Mouse (Mus musculus): ENCODE measurements around the gene Kmt2b. TPM values are rescaled to one million over a fixed set of nuclear protein-coding genes. Genes with fewer than 3 reads are reported as not detected.
A peak's percentile ranks its signal among the peaks of the same experiment; 100 is the strongest.

Gene Kmt2b
- polyA plus RNA-seq, 1 experiment from 2014 or later = 13.2 TPM

DNA sequence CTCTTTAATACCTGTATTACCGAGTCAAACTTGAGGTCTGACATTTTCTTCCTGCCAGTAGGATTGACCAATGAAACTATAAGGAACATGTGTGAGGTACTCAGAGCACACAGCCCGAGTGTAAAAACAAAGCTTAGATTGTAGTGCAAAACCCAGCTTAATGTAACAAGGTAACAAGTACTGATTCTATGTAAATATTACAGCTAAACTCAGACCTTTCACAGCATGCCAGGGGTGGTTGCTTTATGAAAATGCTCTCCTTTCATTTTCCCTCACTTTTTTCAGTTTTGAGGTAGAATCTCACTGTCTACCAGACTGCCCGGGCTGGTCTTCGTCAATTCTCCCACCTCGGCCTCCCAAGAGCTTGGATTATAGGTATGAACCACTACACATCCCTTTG, 7.6 kb upstream of the Kmt2b start:
- Histone ChIP-seq H3K9me3 (ENCODE audit: control insufficient read depth, low read depth, low read length) (no peaks in the 10 kb centered on the region), H3K4me3 (ENCODE audit: low read depth, low read length) (no peak overlapping the region), H3K36me3 (ENCODE audit: control insufficient read depth, insufficient read depth, low read length) (no peaks in the 10 kb centered on the region), H3K9ac (replicated peaks; ENCODE audit: low read depth, low read length) (no peak overlapping the region), H3K27me3 (ENCODE audit: control insufficient read depth, insufficient read depth, low read length) (no peaks in the 10 kb centered on the region), H3K27ac (ENCODE audit: low read length) (no peak overlapping the region), H3K4me1 (ENCODE audit: control insufficient read depth, insufficient read depth, low read length) (peaks cover 3% of the 10 kb centered on the region; the same call in 1 of the 2 replicates), H3K4me2 (replicated peaks; ENCODE audit: low read depth, low read length) (no peak overlapping the region)
- 77% methylated on average over 5 of the region's 5 CpGs for WGBS
- no peak for ATAC-seq (ENCODE audit: insufficient number of reproducible peaks, insufficient read depth, low FRiP score, low read depth)

DNA sequence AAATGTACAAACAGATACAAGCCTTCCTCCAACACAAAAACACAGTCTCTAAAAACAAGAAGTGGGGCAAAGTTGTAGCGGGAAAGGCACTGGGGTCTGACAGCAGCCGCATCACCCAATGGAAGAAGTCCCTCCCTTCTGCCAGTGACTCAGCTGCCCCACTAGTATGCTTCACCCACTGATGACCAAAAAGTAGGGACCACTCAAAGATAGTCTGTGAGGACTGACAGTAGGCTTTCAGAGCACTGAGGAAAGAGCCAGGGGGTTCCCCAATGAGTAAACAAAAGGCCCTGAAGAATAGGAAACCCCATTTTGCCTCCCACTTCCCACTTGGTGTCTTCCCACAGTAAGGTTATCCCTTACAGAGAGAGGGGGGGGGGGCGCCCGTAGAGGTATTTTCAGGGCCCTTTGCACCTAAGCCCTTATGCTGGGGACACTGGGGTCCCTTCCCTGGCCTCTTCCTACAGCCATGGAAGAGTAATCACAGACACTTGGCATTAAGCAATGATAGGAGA, 6.0 kb upstream of the Kmt2b start:
- Histone ChIP-seq H3K9me3 (ENCODE audit: control insufficient read depth, low read depth, low read length) (no peaks in the 10 kb centered on the region), H3K9ac (replicated peaks; ENCODE audit: low read depth, low read length) (no peak overlapping the region), H3K4me1 (ENCODE audit: control insufficient read depth, insufficient read depth, low read length) (peaks cover 5% of the 10 kb centered on the region; the same call in 1 of the 2 replicates), H3K4me3 (ENCODE audit: low read depth, low read length) (no peak overlapping the region), H3K27me3 (ENCODE audit: control insufficient read depth, insufficient read depth, low read length) (no peaks in the 10 kb centered on the region), H3K27ac (ENCODE audit: low read length) (no peak overlapping the region), H3K4me2 (replicated peaks; ENCODE audit: low read depth, low read length) (no peak overlapping the region), H3K36me3 (ENCODE audit: control insufficient read depth, insufficient read depth, low read length) (no peaks in the 10 kb centered on the region)
- ATAC-seq (ENCODE audit: insufficient number of reproducible peaks, insufficient read depth, low FRiP score, low read depth) = no peak
- 68% methylated on average over 4 of the region's 4 CpGs for WGBS

DNA sequence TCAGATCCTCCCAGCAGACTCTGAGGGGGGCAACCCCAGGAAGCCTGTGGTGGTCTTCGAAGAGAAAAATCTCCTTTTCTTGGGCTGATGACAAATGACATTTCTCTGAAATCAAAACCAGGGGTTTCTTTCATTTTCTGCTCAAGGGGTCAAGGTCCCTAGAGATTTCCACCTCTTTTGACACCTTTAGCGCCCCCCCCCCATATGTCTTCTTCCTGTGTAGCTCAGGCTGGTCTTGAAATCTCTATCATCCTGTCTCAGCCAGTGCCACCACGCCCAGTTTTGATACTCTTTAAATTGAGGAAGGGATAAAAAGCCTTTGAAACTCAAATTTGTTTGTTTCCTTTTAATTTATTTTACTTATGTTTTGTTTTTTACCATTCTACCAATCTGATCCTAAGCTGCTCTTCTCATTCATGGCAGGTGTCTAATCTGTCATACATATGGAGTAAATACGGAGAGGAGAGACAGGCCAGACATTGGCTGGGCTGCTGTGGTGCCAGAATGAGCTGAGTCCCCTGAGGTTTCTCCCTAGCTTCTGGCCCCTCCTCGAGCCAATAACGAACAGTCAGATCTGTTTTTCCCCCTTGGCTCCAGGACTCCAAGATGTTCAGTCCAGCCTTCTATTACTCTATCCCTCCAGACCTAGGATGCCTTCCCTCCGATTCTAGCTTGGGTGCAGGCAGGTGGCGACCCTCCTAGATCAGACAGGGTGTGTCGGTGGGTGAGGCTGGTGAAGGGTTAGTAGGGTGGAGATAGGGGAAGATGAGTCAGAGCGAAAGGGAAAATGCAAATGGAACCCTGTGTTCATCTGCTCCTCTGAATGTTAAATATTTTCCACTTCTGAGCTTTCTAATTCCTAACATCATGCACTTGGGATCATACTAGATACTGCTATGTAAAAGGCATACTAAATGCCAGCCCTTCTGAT, 5.3 kb upstream of the Kmt2b start:
- Histone ChIP-seq H3K9me3 (ENCODE audit: control insufficient read depth, low read depth, low read length) (no peaks in the 10 kb centered on the region), H3K4me1 (ENCODE audit: control insufficient read depth, insufficient read depth, low read length) (peaks cover 5% of the 10 kb centered on the region; the same call in 1 of the 2 replicates), H3K9ac (replicated peaks; ENCODE audit: low read depth, low read length) (no peak overlapping the region), H3K27ac (ENCODE audit: low read length) (no peak overlapping the region), H3K4me2 (replicated peaks; ENCODE audit: low read depth, low read length) (no peak overlapping the region), H3K27me3 (ENCODE audit: control insufficient read depth, insufficient read depth, low read length) (no peaks in the 10 kb centered on the region), H3K36me3 (ENCODE audit: control insufficient read depth, insufficient read depth, low read length) (no peaks in the 10 kb centered on the region), H3K4me3 (ENCODE audit: low read depth, low read length) (no peak overlapping the region)
- no peak for ATAC-seq (ENCODE audit: insufficient number of reproducible peaks, insufficient read depth, low FRiP score, low read depth)
- WGBS = 76% methylated on average over 10 of the region's 10 CpGs

DNA sequence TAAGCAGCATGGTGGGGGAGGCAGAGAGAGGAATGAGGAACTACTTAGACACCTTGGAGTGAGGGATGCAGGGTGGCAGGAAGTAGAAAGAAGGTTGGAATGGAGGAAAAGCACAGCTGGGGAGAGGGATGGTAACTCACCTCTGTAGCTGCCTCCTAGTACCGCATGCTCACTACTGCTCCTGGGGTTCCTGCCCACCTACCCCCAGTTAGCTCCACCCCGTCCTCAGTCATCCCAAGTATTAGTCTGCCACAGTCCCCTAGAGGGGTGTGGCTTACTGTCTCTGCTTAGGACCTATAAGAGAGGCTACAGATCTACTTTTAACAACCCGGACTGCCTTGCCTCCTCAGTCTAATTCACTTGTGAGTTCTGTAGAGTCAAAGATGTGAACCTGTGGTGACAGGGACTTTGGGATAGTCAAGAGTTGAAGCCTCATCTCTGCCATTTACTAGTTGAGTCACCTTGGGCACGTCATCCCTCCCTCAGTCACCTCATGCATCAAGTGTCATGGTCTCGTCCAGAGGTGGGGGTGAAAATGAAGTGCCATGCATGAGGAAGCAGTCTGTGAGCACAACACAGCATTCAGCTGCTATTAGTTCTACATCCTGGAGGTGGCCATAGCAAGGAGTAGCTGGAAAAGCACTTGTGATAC, 4.4 kb upstream of the Kmt2b start:
- Histone ChIP-seq H3K4me1 (ENCODE audit: control insufficient read depth, insufficient read depth, low read length) (peaks cover 5% of the 10 kb centered on the region; the same call in 1 of the 2 replicates), H3K27me3 (ENCODE audit: control insufficient read depth, insufficient read depth, low read length) (no peaks in the 10 kb centered on the region), H3K4me3 (ENCODE audit: low read depth, low read length) (no peak overlapping the region), H3K9ac (replicated peaks; ENCODE audit: low read depth, low read length) (no peak overlapping the region), H3K9me3 (ENCODE audit: control insufficient read depth, low read depth, low read length) (no peaks in the 10 kb centered on the region), H3K27ac (ENCODE audit: low read length) (no peak overlapping the region), H3K4me2 (replicated peaks; ENCODE audit: low read depth, low read length) (no peak overlapping the region), H3K36me3 (ENCODE audit: control insufficient read depth, insufficient read depth, low read length) (no peaks in the 10 kb centered on the region)
- ATAC-seq (ENCODE audit: insufficient number of reproducible peaks, insufficient read depth, low FRiP score, low read depth) = no peak
- WGBS = 45% methylated on average over 5 of the region's 5 CpGs

DNA sequence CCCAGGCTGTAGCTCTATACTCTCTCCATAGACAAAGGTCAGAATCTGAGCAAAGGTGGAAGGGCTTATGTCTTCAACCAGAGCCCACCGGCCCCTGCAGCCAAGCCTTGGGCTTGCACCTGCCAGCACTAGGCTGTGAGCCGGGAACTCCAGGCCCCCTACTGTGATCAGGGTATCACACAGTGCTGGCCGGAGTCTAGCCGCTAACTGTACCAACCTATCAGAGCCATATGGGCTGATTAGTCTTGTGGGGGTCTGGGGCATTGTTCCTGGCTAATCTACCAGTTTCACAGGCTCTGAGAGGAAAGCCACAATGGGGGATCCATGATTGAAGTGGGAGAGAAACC, 3.1 kb upstream of the Kmt2b start:
- WGBS = 68% methylated on average over 4 of the region's 4 CpGs

DNA sequence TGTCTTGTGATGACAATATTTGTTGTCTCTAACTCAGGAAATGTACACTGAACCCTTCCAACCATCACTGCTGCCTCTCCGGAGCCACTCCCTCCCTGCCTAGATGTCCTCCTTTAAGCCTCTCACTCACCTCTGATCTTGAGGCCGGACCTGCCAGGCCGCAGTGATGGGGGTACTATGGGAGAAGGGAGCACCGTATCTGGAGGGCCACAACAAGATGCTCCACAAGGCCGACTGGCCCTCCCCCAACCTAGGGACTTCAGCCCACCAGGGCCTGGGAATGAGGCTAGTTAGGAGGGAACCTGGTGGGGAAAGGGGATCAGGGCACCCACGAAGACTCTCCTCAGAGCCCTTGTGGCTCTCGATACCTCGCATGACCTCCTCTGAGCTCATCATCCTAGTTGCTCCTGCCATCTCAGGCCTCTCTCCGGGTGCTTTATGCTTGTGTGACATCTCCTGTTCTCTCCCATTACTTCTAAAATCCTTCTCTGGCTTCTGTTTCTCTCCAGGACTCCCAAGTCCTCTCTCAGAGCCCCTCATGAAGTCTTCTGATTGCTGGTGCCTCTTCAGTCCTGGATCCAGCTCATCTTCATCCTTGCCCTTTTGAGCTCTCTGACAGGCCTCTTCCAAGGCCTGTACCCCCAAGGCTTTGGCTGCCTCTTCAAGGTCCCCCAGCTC, 2.5 kb upstream of the Kmt2b start:
- no peaks in the 10 kb centered on the region for H3K27me3 ChIP-seq (ENCODE audit: control insufficient read depth, insufficient read depth, low read length)
- no peaks in the 10 kb centered on the region for H3K9me3 ChIP-seq (ENCODE audit: control insufficient read depth, low read depth, low read length)
- H3K4me1 ChIP-seq (ENCODE audit: control insufficient read depth, insufficient read depth, low read length) = peaks cover 17% of the 10 kb centered on the region; the same call in 1 of the 2 replicates
- no peak overlapping the region for H3K4me3 ChIP-seq (ENCODE audit: low read depth, low read length)
- H3K9ac ChIP-seq (replicated peaks; ENCODE audit: low read depth, low read length) = no peak overlapping the region
- ATAC-seq (ENCODE audit: insufficient number of reproducible peaks, insufficient read depth, low FRiP score, low read depth) = no peak
- H3K36me3 ChIP-seq (ENCODE audit: control insufficient read depth, insufficient read depth, low read length) = peaks cover 6% of the 10 kb centered on the region
- 84% methylated on average over 9 of the region's 9 CpGs for WGBS
- no peak overlapping the region for H3K27ac ChIP-seq (ENCODE audit: low read length)
- H3K4me2 ChIP-seq (replicated peaks; ENCODE audit: low read depth, low read length) = no peak overlapping the region

More for the DNA sequence above, 3.1 kb upstream of the Kmt2b start:
- Histone ChIP-seq H3K27me3 (ENCODE audit: control insufficient read depth, insufficient read depth, low read length) (no peaks in the 10 kb centered on the region), H3K4me2 (replicated peaks; ENCODE audit: low read depth, low read length) (no peak overlapping the region), H3K4me3 (ENCODE audit: low read depth, low read length) (no peak overlapping the region), H3K36me3 (ENCODE audit: control insufficient read depth, insufficient read depth, low read length) (peaks cover 1% of the 10 kb centered on the region; the same call in 1 of the 2 replicates), H3K9ac (replicated peaks; ENCODE audit: low read depth, low read length) (no peak overlapping the region), H3K4me1 (ENCODE audit: control insufficient read depth, insufficient read depth, low read length) (peaks cover 15% of the 10 kb centered on the region; the same call in 1 of the 2 replicates), H3K27ac (ENCODE audit: low read length) (no peak overlapping the region), H3K9me3 (ENCODE audit: control insufficient read depth, low read depth, low read length) (no peaks in the 10 kb centered on the region)
- ATAC-seq (ENCODE audit: insufficient number of reproducible peaks, insufficient read depth, low FRiP score, low read depth) = no peak

DNA sequence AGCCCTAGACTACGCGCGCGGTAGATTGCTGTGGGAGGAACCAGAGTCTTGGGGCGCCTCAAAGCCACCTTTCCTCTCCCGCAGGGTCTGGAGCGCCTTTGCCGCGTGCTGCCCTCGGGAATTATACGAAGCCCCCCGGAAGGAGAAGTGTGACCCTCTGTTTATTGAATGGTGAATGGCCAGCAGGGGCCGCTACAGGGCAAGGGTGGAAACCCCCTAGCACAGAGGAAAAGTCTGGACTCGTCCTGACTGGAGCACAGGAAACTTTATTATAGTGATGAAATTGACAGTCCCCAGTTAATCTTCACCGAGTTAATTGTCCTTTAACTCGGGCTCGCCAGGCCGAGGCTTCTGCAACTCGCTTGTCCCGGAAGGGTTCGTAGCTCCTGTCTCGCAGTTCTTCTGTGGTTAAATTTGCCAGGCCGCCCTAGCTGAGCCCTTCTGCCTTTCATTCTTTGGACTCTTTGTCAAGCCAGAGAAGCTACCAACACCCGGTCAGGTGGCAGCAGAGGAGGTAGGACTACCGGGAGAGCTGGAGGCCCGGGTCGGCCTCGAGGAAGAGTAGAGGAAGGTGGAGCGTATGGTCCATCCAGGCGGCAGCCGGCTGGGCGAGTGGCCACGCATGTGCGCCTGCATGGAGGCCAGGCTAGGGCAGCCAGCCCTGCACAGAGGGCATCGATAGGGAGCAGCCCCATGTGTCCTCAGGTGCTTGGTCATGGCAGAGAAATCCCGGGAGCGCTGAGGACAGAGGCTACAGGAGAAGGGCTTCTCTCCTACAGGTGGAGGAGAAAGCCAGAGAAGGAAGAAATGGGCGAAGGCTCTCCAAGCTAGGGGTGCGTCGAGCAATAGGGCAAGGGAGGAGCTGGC, 1.1 kb upstream of the Kmt2b start:
- ATAC-seq (ENCODE audit: insufficient number of reproducible peaks, insufficient read depth, low FRiP score, low read depth) = peak; percentile 60
- H3K4me2 ChIP-seq (replicated peaks; ENCODE audit: low read depth, low read length) = peak overlapping the region; percentile 54
- H3K9me3 ChIP-seq (ENCODE audit: control insufficient read depth, low read depth, low read length) = no peaks in the 10 kb centered on the region
- no peaks in the 10 kb centered on the region for H3K27me3 ChIP-seq (ENCODE audit: control insufficient read depth, insufficient read depth, low read length)
- H3K4me1 ChIP-seq (ENCODE audit: control insufficient read depth, insufficient read depth, low read length) = peaks cover 17% of the 10 kb centered on the region; the same call in 1 of the 2 replicates
- H3K36me3 ChIP-seq (ENCODE audit: control insufficient read depth, insufficient read depth, low read length) = peaks cover 20% of the 10 kb centered on the region
- WGBS = 24% methylated on average over 40 of the region's 40 CpGs
- peak overlapping the region; percentile 64; the same call in 1 of the 2 replicates for H3K27ac ChIP-seq (ENCODE audit: low read length)
- no peak overlapping the region for H3K9ac ChIP-seq (replicated peaks; ENCODE audit: low read depth, low read length)
- H3K4me3 ChIP-seq (ENCODE audit: low read depth, low read length) = peak overlapping the region; percentile 91
